ENCODE assay signal across 8 mouse cellular contexts in the genomic region with DNA sequence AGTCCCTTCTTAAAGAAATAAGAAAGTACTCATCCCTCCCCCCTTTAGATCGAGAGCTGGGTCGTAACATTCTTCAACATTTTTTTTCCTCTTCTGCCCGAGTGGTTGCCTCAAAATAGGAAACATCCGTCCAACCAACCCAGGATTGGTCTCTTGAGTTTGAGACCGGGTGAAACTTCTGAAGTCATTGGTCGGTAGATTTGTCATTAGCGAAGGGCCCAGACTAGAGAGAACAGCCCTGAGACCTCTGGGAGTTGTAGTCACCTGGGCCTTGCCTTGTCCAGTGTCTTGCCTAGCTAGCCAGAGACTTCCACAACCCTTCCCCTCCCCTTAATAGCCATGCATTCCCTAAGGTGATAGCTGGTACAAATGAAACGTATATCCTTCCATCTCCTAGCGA. TPM values are rescaled to one million over a fixed set of nuclear protein-coding genes. Genes with fewer than 3 reads are reported as not detected.
A peak's percentile ranks its signal among the peaks of the same experiment; 100 is the strongest.
DNase-seq lines count a peak whose midpoint lies in the region; ATAC-seq and TF ChIP-seq lines count a peak whose summit lies in the region.

No protein-coding gene starts in this region.

- peak overlapping the region; percentile 86 for H3K9ac ChIP-seq in heart, embryonic 16.5 days (ENCODE audit: low read length)
- peak overlapping the region; percentile 68 for H3K9ac ChIP-seq in liver, postnatal 0 days (replicated peaks)
- H3K9ac ChIP-seq in neural tube, embryonic 13.5 days: peak overlapping the region; percentile 75

- DNase-seq in c-Kit-negative CD71-positive TER-119-positive erythroid progenitor cells, embryonic 14.5 days (ENCODE audit: low read depth, low spot score): peak; percentile 54
- DNase-seq in forebrain, embryonic 10.5 days (ENCODE audit: extremely low spot score, low spot score): peak; percentile 44
- DNase-seq in kidney, postnatal 25 days: peak; percentile 74 to 88
- DNase-seq in liver, postnatal 0 days: peak; percentile 56
- DNase-seq in testis, postnatal 14 days (ENCODE audit: low spot score): peak; percentile 50

- peaks cover 11% of the 10 kb centered on the region; the same call in 1 of the 2 replicates for H3K27me3 ChIP-seq in E14TG2a.4 (ENCODE audit: insufficient read depth, low read length)
- H3K27me3 ChIP-seq in forebrain, embryonic 10.5 days (ENCODE audit: poor library complexity, severe bottlenecking): peaks cover 66% of the 10 kb centered on the region
- no peaks in the 10 kb centered on the region for H3K27me3 ChIP-seq in heart, embryonic 16.5 days (ENCODE audit: control insufficient read depth, insufficient read depth, low read length)
- no peaks in the 10 kb centered on the region for H3K27me3 ChIP-seq in liver, postnatal 0 days (ENCODE audit: insufficient read depth, low read length)
- no peaks in the 10 kb centered on the region for H3K27me3 ChIP-seq in neural tube, embryonic 13.5 days

- 0 out of 2 replicates have a peak, but pooled peaks cover 2% of the 10 kb centered on the region for H3K4me1 ChIP-seq in E14TG2a.4 (replicated peaks; ENCODE audit: low read depth, low read length)
- H3K4me1 ChIP-seq in forebrain, embryonic 10.5 days: no peaks in the 10 kb centered on the region
- H3K4me1 ChIP-seq in heart, embryonic 16.5 days (ENCODE audit: control insufficient read depth, insufficient read depth, low read length): no peaks in the 10 kb centered on the region; the same call in 1 of the 2 replicates
- H3K4me1 ChIP-seq in liver, postnatal 0 days (ENCODE audit: insufficient read depth): no peaks in the 10 kb centered on the region
- H3K4me1 ChIP-seq in neural tube, embryonic 13.5 days (replicated peaks): 0 out of 2 replicates have a peak, but pooled peaks cover 6% of the 10 kb centered on the region

- H3K4me3 ChIP-seq in E14TG2a.4 (replicated peaks; ENCODE audit: low read length): peak overlapping the region; percentile 77
- H3K4me3 ChIP-seq in forebrain, embryonic 10.5 days: peak overlapping the region; percentile 60
- H3K4me3 ChIP-seq in heart, embryonic 16.5 days (ENCODE audit: low read length): peak overlapping the region; percentile 58
- H3K4me3 ChIP-seq in liver, postnatal 0 days (ENCODE audit: low read depth, low read length): peak overlapping the region; percentile 58
- peak overlapping the region; percentile 50 for H3K4me3 ChIP-seq in neural tube, embryonic 13.5 days

- ATAC-seq in heart, embryonic 16.5 days (replicated peaks; ENCODE audit: extremely low read depth, insufficient read depth, low FRiP score): peak; percentile 61
- ATAC-seq in liver, postnatal 0 days: peak; percentile 51
- ATAC-seq in neural tube, embryonic 13.5 days (ENCODE audit: low read depth): peak; percentile 36; the same call in 1 of the 2 replicates

- H3K27ac ChIP-seq in forebrain, embryonic 10.5 days: peak overlapping the region; percentile 90
- H3K27ac ChIP-seq in heart, embryonic 16.5 days (ENCODE audit: low read length): peak overlapping the region; percentile 99
- H3K27ac ChIP-seq in liver, postnatal 0 days (ENCODE audit: low read depth): peak overlapping the region; percentile 98
- peak overlapping the region; percentile 91; the same call in 1 of the 2 replicates for H3K27ac ChIP-seq in neural tube, embryonic 13.5 days (replicated peaks)

- no peak for TF ChIP-seq CTCF in E14TG2a.4 (conservative IDR thresholded peaks at IDR 0.05; ENCODE audit: low read length)
- no peak for TF ChIP-seq CTCF in liver, postnatal 0 days (IDR thresholded peaks at IDR 0.05; ENCODE audit: low read depth)

- H3K36me3 ChIP-seq in E14TG2a.4 (ENCODE audit: insufficient read depth, low read length): peaks cover 16% of the 10 kb centered on the region
- peaks cover 29% of the 10 kb centered on the region for H3K36me3 ChIP-seq in forebrain, embryonic 10.5 days (replicated peaks)
- H3K36me3 ChIP-seq in heart, embryonic 16.5 days (ENCODE audit: control insufficient read depth, insufficient read depth): peaks cover 9% of the 10 kb centered on the region
- peaks cover 20% of the 10 kb centered on the region for H3K36me3 ChIP-seq in liver, postnatal 0 days (replicated peaks; ENCODE audit: insufficient read depth, low read length)
- no peaks in the 10 kb centered on the region; the same call in 1 of the 2 replicates for H3K36me3 ChIP-seq in neural tube, embryonic 13.5 days

- H3K9me3 ChIP-seq in E14TG2a.4 (ENCODE audit: low read length): no peaks in the 10 kb centered on the region
- H3K9me3 ChIP-seq in forebrain, embryonic 10.5 days: no peaks in the 10 kb centered on the region
- no peaks in the 10 kb centered on the region for H3K9me3 ChIP-seq in heart, embryonic 16.5 days (replicated peaks; ENCODE audit: control insufficient read depth, low read length)
- H3K9me3 ChIP-seq in liver, postnatal 0 days (ENCODE audit: low read length): no peaks in the 10 kb centered on the region
- H3K9me3 ChIP-seq in neural tube, embryonic 13.5 days: no peaks in the 10 kb centered on the region

- TF ChIP-seq EP300 in liver, postnatal 0 days (IDR thresholded peaks at IDR 0.05; ENCODE audit: low read depth): no peak

- 24% methylated on average over 9 of the region's 9 CpGs for WGBS in forebrain, embryonic 10.5 days
- WGBS in heart, embryonic 16.5 days: 14% methylated on average over 9 of the region's 9 CpGs
- WGBS in liver, postnatal 0 days (ENCODE audit: insufficient replicate concordance): 16% methylated on average over 9 of the region's 9 CpGs
- WGBS in neural tube, embryonic 13.5 days: 26% methylated on average over 9 of the region's 9 CpGs

- H3K4me2 ChIP-seq in heart, embryonic 16.5 days (ENCODE audit: low read depth, low read length): peak overlapping the region; percentile 83
- H3K4me2 ChIP-seq in liver, postnatal 0 days (ENCODE audit: low read depth, low read length): peak overlapping the region; percentile 83
- peak overlapping the region; percentile 72 for H3K4me2 ChIP-seq in neural tube, embryonic 13.5 days

RNA-seq across cellular contexts. Expression of gene Msl3, which starts 1.3 kb away (rescaled TPM):
- polyA plus RNA-seq in forebrain, embryonic 10.5 days (2016; fragmentation: Nextera tagmentation; extraction: Ambion mirVana): 30.7 and 32.5 TPM in 2 replicates
- polyA plus RNA-seq in heart, embryonic 16.5 days (2015; fragmentation: Nextera tagmentation; extraction: Ambion mirVana): 36.2 and 44.7 TPM in 2 replicates
- 13.9 and 15.6 TPM in 2 replicates for polyA plus RNA-seq in liver, postnatal 0 days (2015; fragmentation: Nextera tagmentation; extraction: Ambion mirVana)
- polyA plus RNA-seq in neural tube, embryonic 13.5 days (2015; fragmentation: Nextera tagmentation; extraction: Ambion mirVana): 19.9 and 23.0 TPM in 2 replicates

Comparison
In these comparisons a context has a peak if more than half of its experiments do, and no peak if none do; other contexts are left out.
1. Peak in every context shown above with its lines: DNase-seq, ATAC-seq, H3K4me3 ChIP-seq and H3K27ac ChIP-seq.